Comparison of ENCODE assay signal across 10 mouse cellular contexts in genomic region chr11:32001181-32001910, GRCm38 (mm10). TPM values are rescaled to one million over a fixed set of nuclear protein-coding genes. Genes with fewer than 3 reads are reported as not detected.
DNase-seq lines count a peak whose midpoint lies in the region; ATAC-seq lines count a peak whose summit lies in the region.
"Had no signal": no experiment of that assay in that cellular context is flagged by ENCODE, and none has a peak within 500 bp of the region (broad histone marks: within the 10 kb centered on the region; RNA-seq: fewer than 3 reads in every experiment).

No protein-coding gene starts in this region.

- peak overlapping the region; percentile 85 for H3K9ac ChIP-seq in midbrain, embryonic 16.5 days (ENCODE audit: low read depth, low read length)

- peak overlapping the region; percentile 88 for H3K4me2 ChIP-seq in midbrain, embryonic 16.5 days (ENCODE audit: low read length)

- H3K36me3 ChIP-seq in midbrain, embryonic 16.5 days (ENCODE audit: control insufficient read depth, insufficient read depth, low read length): peaks cover 24% of the 10 kb centered on the region

- peaks cover 29% of the 10 kb centered on the region for H3K4me1 ChIP-seq in midbrain, embryonic 16.5 days (ENCODE audit: control insufficient read depth, insufficient read depth, low read length)

- H3K4me3 ChIP-seq in midbrain, embryonic 16.5 days (ENCODE audit: low read depth, low read length): peak overlapping the region; percentile 45

- H3K27me3 ChIP-seq in midbrain, embryonic 16.5 days (ENCODE audit: control insufficient read depth, insufficient read depth, low read depth, low read length): no peaks in the 10 kb centered on the region

- peak overlapping the region; percentile 92 for H3K27ac ChIP-seq in midbrain, embryonic 16.5 days (ENCODE audit: low read length)

- ATAC-seq in cerebellum, adult (ENCODE audit: insufficient number of reproducible peaks, low FRiP score, low TSS enrichment): no peak
- ATAC-seq in midbrain, embryonic 16.5 days: no peak; the same call in 1 of the 2 replicates
- ATAC-seq in megakaryocyte progenitor cell, adult 5-6 weeks (replicated peaks; ENCODE audit: poor library complexity): no peak

- no peaks in the 10 kb centered on the region for H3K9me3 ChIP-seq in midbrain, embryonic 16.5 days (replicated peaks; ENCODE audit: control insufficient read depth, low read length, poor library complexity, severe bottlenecking)

- WGBS in midbrain, embryonic 16.5 days: 2% methylated on average over 11 of the region's 11 CpGs

- peak; percentile 57 to 61 for DNase-seq in cerebellum, postnatal 10 days
- peak; percentile 65 for DNase-seq in embryo, embryonic 11 days
- DNase-seq in induced T-regulatory cell, adult 2 months (ENCODE audit: low read depth): peak; percentile 43
- no peak for DNase-seq in frontal cortex, adult 2 months (ENCODE audit: extremely low spot score in 1 of 2, low spot score in 1 of 2)
- no peak for DNase-seq in right cerebral cortex, postnatal 36 days (ENCODE audit: low spot score in 2 of 2)

RNA-seq across cellular contexts. Expression of gene Nsg2, which starts 1.1 kb away (rescaled TPM):
- polyA plus RNA-seq in midbrain, embryonic 16.5 days (2015; fragmentation: Nextera tagmentation; extraction: Ambion mirVana): 730 and 757 TPM in 2 replicates
- 595 and 624 TPM in 2 replicates for polyA plus RNA-seq in frontal cortex, adult 2 months (2012; rRNA removed)
- 0.10 TPM in 1 of 2 replicates, not detected in the other for total RNA-seq in megakaryocyte progenitor cell, adult 5-6 weeks (2015)
- total RNA-seq in megakaryocyte progenitor cell, adult 5-6 weeks (2017): 0.08 and 0.27 TPM in 2 replicates

RNA-seq across cellular contexts. Expression of gene 4930524B15Rik, which starts 36.0 kb away (rescaled TPM):
- 0.20 and 0.53 TPM in 2 replicates for polyA plus RNA-seq in midbrain, embryonic 16.5 days (2015; fragmentation: Nextera tagmentation; extraction: Ambion mirVana)
- 0.12 and 0.19 TPM in 2 replicates for polyA plus RNA-seq in frontal cortex, adult 2 months (2012; rRNA removed)
- total RNA-seq in megakaryocyte progenitor cell, adult 5-6 weeks (2015): not detected in 2 replicates
- not detected in 2 replicates for total RNA-seq in megakaryocyte progenitor cell, adult 5-6 weeks (2017)
- polyA plus RNA-seq: large intestine, adult 2 months; small intestine, adult 2 months had no signal

Comparison
In these comparisons a context has a peak if more than half of its experiments do, and no peak if none do; other contexts are left out.
1. DNase-seq: peak in cerebellum, postnatal 10 days (2 of 2), embryo, embryonic 11 days (single experiment) and induced T-regulatory cell, adult 2 months (single experiment); none in frontal cortex, adult 2 months (0 of 2) and right cerebral cortex, postnatal 36 days (0 of 2).